Mouse (Mus musculus): ENCODE results near the gene Lck. TPM values are rescaled to one million over a fixed set of nuclear protein-coding genes. Genes with fewer than 3 reads are reported as not detected.

The Lck gene
- polyA plus RNA-seq, 1 experiment: 12.7 TPM

DNA sequence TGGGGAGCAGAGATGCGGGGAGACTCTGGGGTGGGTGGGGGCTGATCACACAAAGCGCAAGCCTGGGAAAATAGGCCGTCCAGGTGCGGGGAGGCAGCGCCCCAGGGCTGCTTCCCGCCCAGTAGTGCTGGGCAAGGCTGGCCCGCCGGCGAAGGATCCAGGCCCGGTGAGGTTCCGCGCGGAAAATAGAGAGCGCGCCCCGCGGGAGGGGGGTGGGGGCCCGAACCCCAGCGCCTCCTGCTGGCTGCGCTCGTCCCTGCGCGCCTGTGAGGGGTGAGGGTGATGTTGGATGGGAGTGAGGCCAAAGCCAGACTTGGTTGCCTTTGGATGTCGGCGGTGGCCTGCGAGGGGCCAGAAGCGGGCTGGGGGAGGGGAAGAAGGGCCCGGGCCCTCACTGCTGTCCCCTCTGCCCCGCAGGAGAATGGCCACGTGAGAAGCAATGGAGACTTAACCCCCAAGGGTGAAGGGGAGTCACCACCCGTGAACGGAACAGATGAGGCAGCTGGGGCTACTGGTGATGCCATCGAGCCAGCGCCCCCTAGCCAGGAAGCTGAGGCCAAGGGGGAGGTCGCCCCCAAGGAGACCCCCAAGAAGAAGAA, 59.0 kb downstream of the Lck start:
- Histone ChIP-seq H3K4me1 (ENCODE audit: control insufficient read depth, insufficient read depth, low read length) (no peaks in the 10 kb centered on the region), H3K27ac (ENCODE audit: insufficient read depth, low read depth, low read length) (no peak overlapping the region), H3K4me3 (ENCODE audit: insufficient read depth, low read depth, low read length) (peak overlapping the region; percentile 67), H3K36me3 (ENCODE audit: control insufficient read depth, insufficient read depth, low read length) (no peaks in the 10 kb centered on the region), H3K27me3 (replicated peaks; ENCODE audit: control insufficient read depth, insufficient read depth, low read length) (0 out of 2 replicates have a peak, but pooled peaks cover 2% of the 10 kb centered on the region)
- 4% methylated on average over 34 of the region's 35 CpGs for WGBS
- DNase-seq: peak; percentile 40
- TF ChIP-seq CTCF (conservative IDR thresholded peaks at IDR 0.05; ENCODE audit: insufficient read depth, insufficient read length, low read depth, low read length) (peak; percentile 49), POLR2A (IDR thresholded peaks at IDR 0.05; ENCODE audit: low read depth, low read length) (no peak)

- Histone ChIP-seq H3K27me3 (replicated peaks; ENCODE audit: control insufficient read depth, insufficient read depth, low read length) (0 out of 2 replicates have a peak, but pooled peaks cover 2% of the 10 kb centered on the region), H3K36me3 (ENCODE audit: control insufficient read depth, insufficient read depth, low read length) (no peaks in the 10 kb centered on the region), H3K4me1 (ENCODE audit: control insufficient read depth, insufficient read depth, low read length) (no peaks in the 10 kb centered on the region), H3K4me3 (ENCODE audit: insufficient read depth, low read depth, low read length) (peak overlapping the region; percentile 67), H3K27ac (ENCODE audit: insufficient read depth, low read depth, low read length) (no peak overlapping the region)
- TF ChIP-seq POLR2A (IDR thresholded peaks at IDR 0.05; ENCODE audit: low read depth, low read length) (no peak), CTCF (conservative IDR thresholded peaks at IDR 0.05; ENCODE audit: insufficient read depth, insufficient read length, low read depth, low read length) (no peak)
- 1% methylated on average over 49 of the region's 57 CpGs for WGBS
- DNase-seq: no peak
Observed at GRCm38 (mm10) chr4:129513891-129514290, 59.5 kb downstream of the Lck start.

GRCm38 (mm10) chr4:129513086-129513767, 60.2 kb downstream of the Lck start, which contains the start of gene Marcksl1:
Gene Marcksl1 (plus strand): TSS chr4:129513581.
- 14% methylated on average over 47 of the region's 47 CpGs for WGBS
- Histone ChIP-seq H3K4me1 (ENCODE audit: control insufficient read depth, insufficient read depth, low read length) (no peaks in the 10 kb centered on the region), H3K27me3 (replicated peaks; ENCODE audit: control insufficient read depth, insufficient read depth, low read length) (0 out of 2 replicates have a peak, but pooled peaks cover 2% of the 10 kb centered on the region), H3K36me3 (ENCODE audit: control insufficient read depth, insufficient read depth, low read length) (no peaks in the 10 kb centered on the region), H3K27ac (ENCODE audit: insufficient read depth, low read depth, low read length) (no peak within 1 kb of the TSS), H3K4me3 (ENCODE audit: insufficient read depth, low read depth, low read length) (peak within 1 kb of the TSS; percentile 67)
- peak; percentile 64 for TF ChIP-seq POLR2A (IDR thresholded peaks at IDR 0.05; ENCODE audit: low read depth, low read length)
- TF ChIP-seq CTCF (conservative IDR thresholded peaks at IDR 0.05; ENCODE audit: insufficient read depth, insufficient read length, low read depth, low read length): no peak
- DNase-seq: peak; percentile 88

GRCm38 (mm10) chr4:129511413-129512096, 61.9 kb downstream of the Lck start:
- H3K4me1 ChIP-seq (ENCODE audit: control insufficient read depth, insufficient read depth, low read length): no peaks in the 10 kb centered on the region
- no peak for TF ChIP-seq CTCF (conservative IDR thresholded peaks at IDR 0.05; ENCODE audit: insufficient read depth, insufficient read length, low read depth, low read length)
- no peak for TF ChIP-seq POLR2A (IDR thresholded peaks at IDR 0.05; ENCODE audit: low read depth, low read length)
- H3K27me3 ChIP-seq (replicated peaks; ENCODE audit: control insufficient read depth, insufficient read depth, low read length): 0 out of 2 replicates have a peak, but pooled peaks cover 2% of the 10 kb centered on the region
- H3K36me3 ChIP-seq (ENCODE audit: control insufficient read depth, insufficient read depth, low read length): no peaks in the 10 kb centered on the region
- DNase-seq: no peak
- H3K27ac ChIP-seq (ENCODE audit: insufficient read depth, low read depth, low read length): no peak overlapping the region
- 70% methylated on average over 6 of the region's 6 CpGs for WGBS
- H3K4me3 ChIP-seq (ENCODE audit: insufficient read depth, low read depth, low read length): no peak overlapping the region

GRCm38 (mm10) chr4:129510723-129511412, 62.6 kb downstream of the Lck start:
- no peak for TF ChIP-seq POLR2A (IDR thresholded peaks at IDR 0.05; ENCODE audit: low read depth, low read length)
- TF ChIP-seq CTCF (conservative IDR thresholded peaks at IDR 0.05; ENCODE audit: insufficient read depth, insufficient read length, low read depth, low read length): no peak
- no peak for DNase-seq
- Histone ChIP-seq H3K27me3 (replicated peaks; ENCODE audit: control insufficient read depth, insufficient read depth, low read length) (0 out of 2 replicates have a peak, but pooled peaks cover 2% of the 10 kb centered on the region), H3K4me1 (ENCODE audit: control insufficient read depth, insufficient read depth, low read length) (no peaks in the 10 kb centered on the region), H3K27ac (ENCODE audit: insufficient read depth, low read depth, low read length) (no peak overlapping the region), H3K36me3 (ENCODE audit: control insufficient read depth, insufficient read depth, low read length) (no peaks in the 10 kb centered on the region), H3K4me3 (ENCODE audit: insufficient read depth, low read depth, low read length) (no peak overlapping the region)
- 79% methylated on average over 6 of the region's 6 CpGs for WGBS

- no peaks in the 10 kb centered on the region for H3K4me1 ChIP-seq (ENCODE audit: control insufficient read depth, insufficient read depth, low read length)
- WGBS: 95% methylated on average over 3 of the region's 3 CpGs
- 0 out of 2 replicates have a peak, but pooled peaks cover 2% of the 10 kb centered on the region for H3K27me3 ChIP-seq (replicated peaks; ENCODE audit: control insufficient read depth, insufficient read depth, low read length)
- no peaks in the 10 kb centered on the region for H3K36me3 ChIP-seq (ENCODE audit: control insufficient read depth, insufficient read depth, low read length)
- TF ChIP-seq CTCF (conservative IDR thresholded peaks at IDR 0.05; ENCODE audit: insufficient read depth, insufficient read length, low read depth, low read length) (no peak), POLR2A (IDR thresholded peaks at IDR 0.05; ENCODE audit: low read depth, low read length) (no peak)
- no peak for DNase-seq
- no peak overlapping the region for H3K4me3 ChIP-seq (ENCODE audit: insufficient read depth, low read depth, low read length)
- no peak overlapping the region for H3K27ac ChIP-seq (ENCODE audit: insufficient read depth, low read depth, low read length)
Observed at GRCm38 (mm10) chr4:129509650-129510049, 63.8 kb downstream of the Lck start.
